Mouse (Mus musculus): ENCODE measurements around the gene Pbp2.

Gene Pbp2

GRCm38 (mm10) chr6:135310305-135310704 is at the start of gene Pbp2:
Gene Pbp2 (minus strand): TSS chr6:135310405.
- no peak for DNase-seq (ENCODE audit: extremely low read depth, low read depth, low spot score)

GRCm38 (mm10) chr6:135354953-135355352 is 44.7 kb upstream of the Pbp2 start:
- no peak for DNase-seq (ENCODE audit: extremely low read depth, low read depth, low spot score)

- no peak for DNase-seq (ENCODE audit: extremely low read depth, low read depth, low spot score)
These were observed 42.3 kb upstream of the Pbp2 start for GRCm38 (mm10) chr6:135352537-135352936.

DNA sequence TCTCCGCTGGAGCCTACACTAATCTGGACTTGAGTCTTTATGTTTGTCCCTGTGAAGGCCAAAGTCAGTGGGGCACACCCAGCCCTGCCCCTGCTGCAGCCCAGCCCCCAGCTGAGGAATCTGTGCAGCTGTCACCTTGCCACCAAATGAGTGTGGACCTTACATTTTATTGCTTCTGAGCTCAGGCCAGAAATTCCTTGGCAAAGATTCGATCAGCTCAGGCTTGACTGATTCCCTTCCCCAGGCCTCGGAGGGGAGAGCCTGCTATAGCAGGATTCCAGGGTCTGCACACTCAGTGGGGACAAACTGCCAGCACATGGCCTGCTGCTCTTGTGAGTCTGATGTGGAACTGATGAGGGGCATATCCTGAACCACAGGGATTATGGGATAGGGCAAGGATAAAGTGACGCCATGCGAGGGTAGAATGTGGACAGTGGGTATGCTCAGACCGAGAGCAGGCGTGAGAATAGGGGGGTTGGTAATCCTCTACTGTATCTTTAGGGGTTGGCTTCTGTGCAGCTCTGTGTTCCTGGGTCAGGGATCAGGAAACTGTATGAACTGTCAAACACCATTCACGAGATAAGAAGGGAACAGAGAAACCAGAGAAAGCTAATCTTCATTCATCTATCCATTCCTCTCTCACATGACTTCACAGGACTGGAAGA is 41.6 kb upstream of the Pbp2 start:
- no peak for DNase-seq (ENCODE audit: extremely low read depth, low read depth, low spot score)

DNA sequence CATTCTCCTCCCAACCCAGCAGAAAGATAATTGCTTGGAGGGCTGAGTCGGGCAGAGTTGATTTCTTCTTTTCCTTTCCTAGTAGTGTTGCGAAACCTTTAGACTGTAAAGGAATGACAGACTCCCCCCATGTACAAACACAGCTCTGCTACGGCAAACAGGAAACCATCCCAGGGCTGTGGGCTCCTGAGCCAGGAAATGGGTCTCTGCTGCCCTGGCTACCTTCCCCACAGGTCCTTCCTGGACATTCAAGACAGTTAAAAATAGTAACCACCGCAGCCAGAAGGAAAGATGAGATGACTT is 30.8 kb upstream of the Pbp2 start:
- DNase-seq (ENCODE audit: extremely low read depth, low read depth, low spot score), result no peak

DNA sequence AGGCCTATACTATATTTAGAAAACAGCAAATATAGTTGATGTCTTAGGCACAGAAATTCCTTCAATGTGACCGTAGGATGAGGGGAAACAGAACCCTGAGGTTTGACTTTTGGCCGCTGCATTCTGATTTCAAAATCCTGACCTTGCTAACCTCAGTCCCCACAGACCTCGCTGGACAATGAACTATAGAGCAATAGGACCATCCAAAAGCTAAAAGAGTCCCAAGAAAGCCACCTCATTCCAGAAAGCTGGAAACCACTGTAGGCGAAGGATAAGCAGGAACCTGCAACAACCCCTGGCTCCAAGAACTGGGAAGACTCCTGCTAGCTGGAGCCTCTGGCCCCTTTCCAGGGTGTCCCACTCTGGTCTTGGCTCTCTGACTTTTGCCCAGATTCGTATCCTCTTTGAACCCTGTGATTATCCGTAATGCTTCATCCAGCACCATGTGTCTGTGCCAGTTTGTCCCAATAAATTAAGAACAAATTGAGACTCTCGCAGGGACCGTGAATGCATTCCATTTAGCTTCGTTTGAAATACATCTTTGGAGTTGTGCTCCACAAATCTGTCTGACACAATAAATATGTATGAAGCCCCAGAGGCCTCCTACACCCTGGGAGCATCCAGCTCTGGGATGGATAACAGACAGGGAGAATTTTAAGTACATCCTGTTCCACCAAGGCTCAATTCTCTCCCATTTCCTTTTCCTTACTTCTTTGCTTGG is 30.3 kb upstream of the Pbp2 start:
- DNase-seq (ENCODE audit: extremely low read depth, low read depth, low spot score), result no peak

DNA sequence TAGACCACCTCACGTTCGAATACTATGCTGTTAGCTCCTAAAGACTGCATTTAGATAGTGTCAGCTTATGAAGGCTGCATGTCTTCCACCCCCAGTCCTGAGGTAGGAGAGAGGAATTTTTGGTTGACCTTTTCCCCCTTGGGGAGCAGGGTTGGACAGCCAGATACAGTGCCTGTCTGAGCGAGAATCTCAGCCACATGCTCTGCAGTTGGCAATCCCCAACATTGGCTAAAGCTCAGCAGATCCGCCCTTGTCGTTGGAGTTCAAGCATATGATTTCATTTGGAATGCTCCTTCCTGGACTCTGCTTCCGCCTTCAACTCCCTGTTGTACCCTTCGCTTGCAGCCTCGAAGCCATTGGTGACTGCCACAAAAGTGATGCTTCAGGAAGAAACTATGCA is 26.2 kb upstream of the Pbp2 start:
- no peak for DNase-seq (ENCODE audit: extremely low read depth, low read depth, low spot score)

DNA sequence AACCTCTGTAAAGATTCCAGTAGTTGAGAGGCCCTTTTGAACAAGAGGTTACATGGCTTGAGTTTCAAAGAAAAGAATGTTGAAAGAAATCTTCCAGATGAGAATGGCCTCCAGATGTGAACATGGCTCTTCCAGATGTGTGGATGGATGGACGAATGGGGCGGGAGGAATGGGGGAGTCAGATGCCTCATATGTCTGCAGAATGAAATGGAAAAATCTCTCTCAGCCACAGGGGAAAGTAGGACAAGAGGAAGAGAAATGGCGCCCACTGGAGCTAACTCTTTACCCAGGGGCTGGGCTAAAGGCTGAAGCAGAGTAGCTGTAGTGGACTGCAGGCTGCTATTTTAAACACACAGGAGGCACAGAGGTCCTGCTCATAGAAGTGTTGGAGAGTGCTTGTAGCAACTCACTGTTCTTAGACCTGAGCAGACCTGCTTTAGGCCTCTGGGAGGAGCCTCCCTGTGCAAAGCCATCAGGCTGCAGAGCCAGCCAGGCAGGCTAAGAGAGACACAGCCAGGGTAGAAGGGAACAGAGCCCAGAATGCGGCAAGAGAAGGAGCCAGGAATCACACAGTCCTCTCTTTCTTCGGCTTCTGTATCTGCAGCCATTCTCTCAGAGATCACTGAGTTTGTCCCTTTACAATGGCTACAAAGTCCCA is 23.9 kb upstream of the Pbp2 start:
- DNase-seq (ENCODE audit: extremely low read depth, low read depth, low spot score), result peak; percentile 43

- DNase-seq (ENCODE audit: extremely low read depth, low read depth, low spot score), result no peak
These were observed 22.6 kb upstream of the Pbp2 start for GRCm38 (mm10) chr6:135332737-135333281.

- no peak for DNase-seq (ENCODE audit: extremely low read depth, low read depth, low spot score)
These were observed 21.7 kb upstream of the Pbp2 start for GRCm38 (mm10) chr6:135331916-135332315.

DNA sequence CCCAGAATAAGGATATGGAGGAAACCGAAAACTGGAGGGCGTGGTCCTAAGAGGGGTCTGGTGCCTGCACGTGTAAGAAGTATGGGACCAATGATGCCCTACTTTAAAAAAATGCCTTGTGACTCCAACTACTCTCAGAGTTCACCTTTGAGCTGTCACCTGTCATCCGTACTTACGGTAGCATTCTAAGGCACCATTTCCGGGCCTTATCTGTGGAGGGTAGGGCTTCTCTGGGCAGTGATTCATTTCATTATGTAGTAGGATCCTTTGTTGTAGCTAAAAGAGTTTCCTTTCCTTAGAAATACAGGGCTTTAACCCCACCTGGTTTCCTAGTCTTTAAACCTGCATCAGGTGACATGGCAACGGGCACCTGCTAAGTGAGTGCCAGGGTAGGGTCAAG is 16.6 kb upstream of the Pbp2 start:
- no peak for DNase-seq (ENCODE audit: extremely low read depth, low read depth, low spot score)

DNA sequence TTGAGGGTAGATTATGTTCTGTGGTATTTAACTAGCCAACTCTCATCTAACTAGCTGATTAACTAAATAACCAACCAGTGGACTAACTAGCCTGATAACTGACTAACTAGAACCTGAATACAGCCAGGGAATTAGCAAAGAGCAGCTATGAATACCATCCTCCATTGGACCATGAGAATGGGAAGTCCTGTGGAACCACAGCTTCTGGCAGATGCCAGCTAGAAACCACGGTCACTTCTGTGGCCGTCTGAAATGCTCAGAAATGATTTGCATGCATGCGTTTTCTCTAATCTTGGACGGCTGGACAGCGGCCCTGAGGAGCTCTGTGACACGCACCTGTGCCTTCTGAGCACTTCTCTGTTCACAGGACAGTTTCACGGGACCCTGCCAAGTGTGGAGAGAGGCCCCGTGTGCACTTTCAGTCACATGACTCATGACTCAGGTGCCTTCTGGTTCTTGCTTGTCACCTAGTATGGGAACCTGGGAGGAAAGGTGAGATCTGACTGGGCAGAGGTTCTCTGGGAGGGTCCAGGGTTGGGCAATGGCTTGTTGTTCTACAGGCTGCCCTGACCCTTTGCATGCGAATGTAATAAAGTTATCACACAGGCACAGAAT is 14.6 kb upstream of the Pbp2 start:
- no peak for DNase-seq (ENCODE audit: extremely low read depth, low read depth, low spot score)

GRCm38 (mm10) chr6:135324111-135324510 is 13.9 kb upstream of the Pbp2 start:
- DNase-seq (ENCODE audit: extremely low read depth, low read depth, low spot score), result no peak

DNA sequence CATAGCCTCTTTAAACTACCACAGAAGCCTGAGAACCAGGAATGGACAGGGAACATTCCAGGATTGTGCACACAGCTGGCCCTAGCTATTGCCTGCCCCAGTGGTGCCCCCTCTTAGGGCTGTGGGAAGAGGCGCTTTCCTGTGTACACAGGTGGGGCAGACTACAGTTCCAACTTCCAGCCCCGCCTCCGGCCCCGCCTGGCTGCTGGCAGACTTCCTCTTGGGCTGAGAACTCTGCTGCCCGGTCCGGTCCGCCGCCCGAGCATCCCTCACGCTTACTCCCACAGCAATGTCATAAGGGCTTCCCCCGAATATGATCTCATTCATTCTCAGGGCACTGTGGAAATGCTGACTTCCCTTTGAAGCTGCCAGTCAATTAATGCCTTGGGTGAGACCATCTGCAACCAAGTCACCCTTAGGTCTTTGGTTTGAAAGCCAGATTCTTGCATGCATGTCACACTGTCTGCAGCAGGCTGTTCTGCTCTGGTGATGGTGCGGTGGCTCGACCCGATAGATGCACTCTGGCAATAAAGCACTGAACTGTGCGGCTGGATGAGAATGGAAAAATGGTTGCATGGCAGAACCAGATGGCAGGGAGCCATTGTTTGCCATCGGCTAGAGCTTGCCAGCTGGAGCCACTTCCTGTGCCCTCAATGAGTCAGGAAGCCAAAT is 13.2 kb upstream of the Pbp2 start:
- DNase-seq (ENCODE audit: extremely low read depth, low read depth, low spot score), result no peak

GRCm38 (mm10) chr6:135322749-135323148 is 12.5 kb upstream of the Pbp2 start:
- DNase-seq (ENCODE audit: extremely low read depth, low read depth, low spot score), result no peak

DNA sequence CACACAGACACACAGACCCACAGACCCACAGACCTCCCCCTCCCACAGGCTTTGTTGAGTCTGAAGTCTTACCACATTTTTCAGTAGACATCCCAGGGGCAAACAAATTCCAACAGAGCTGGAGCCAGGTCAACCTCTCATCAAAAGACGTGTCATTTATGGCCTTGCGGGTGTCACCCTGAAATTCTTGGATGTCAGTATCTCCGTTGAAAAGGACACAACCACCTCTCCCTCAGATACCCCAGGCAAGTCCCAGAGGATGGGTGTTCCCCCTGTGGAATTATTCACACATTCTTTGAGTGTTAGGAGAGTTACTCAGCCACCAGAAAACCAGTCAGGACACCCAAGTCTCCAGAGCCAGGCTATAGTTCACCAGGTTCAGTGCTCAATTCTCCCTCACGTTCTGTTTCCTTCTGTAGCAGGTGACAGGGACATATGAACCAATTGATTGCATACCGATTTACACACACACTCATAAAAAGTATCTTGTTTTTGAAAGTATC is 9.3 kb upstream of the Pbp2 start:
- DNase-seq (ENCODE audit: extremely low read depth, low read depth, low spot score), result no peak

GRCm38 (mm10) chr6:135316141-135316540 is 5.9 kb upstream of the Pbp2 start:
- DNase-seq (ENCODE audit: extremely low read depth, low read depth, low spot score), result no peak

DNA sequence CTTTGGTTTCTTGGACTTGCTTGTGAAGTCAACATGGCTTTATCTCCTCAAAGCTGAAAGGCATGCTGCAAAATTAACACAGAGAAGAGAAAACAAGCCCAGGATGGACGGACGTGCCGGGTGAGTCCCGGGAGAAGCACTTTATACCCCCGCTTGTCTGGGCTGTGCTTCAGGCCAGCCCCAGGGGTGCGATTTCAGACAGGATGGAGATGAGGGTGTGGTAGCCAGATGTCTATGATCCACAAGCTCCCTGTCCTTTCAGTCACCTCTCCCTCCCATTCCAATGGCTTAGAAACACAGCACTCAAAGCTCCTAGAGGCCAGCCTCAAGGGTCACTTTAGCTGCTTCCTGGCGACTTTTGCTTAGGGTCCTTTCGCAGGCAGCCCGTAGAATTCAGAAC is 3.8 kb upstream of the Pbp2 start:
- DNase-seq (ENCODE audit: extremely low read depth, low read depth, low spot score), result no peak

GRCm38 (mm10) chr6:135312038-135312437 is 1.8 kb upstream of the Pbp2 start:
- no peak for DNase-seq (ENCODE audit: extremely low read depth, low read depth, low spot score)

GRCm38 (mm10) chr6:135304576-135305260 is 5.5 kb downstream of the Pbp2 start:
- DNase-seq (ENCODE audit: extremely low read depth, low read depth, low spot score), result peak; percentile 69

Data from fat pad, adult 2 months (tissue).